Mouse (Mus musculus) neural tube, embryonic 13.5 days (tissue): ENCODE measurements around the gene Hlf. TPM values are rescaled to one million over a fixed set of nuclear protein-coding genes. Genes with fewer than 3 reads are reported as not detected.

ENCODE experiments used
- ATAC-seq: fragments of 200-750 bp; cut with Nextera tagmentation; 2 replicates; pipeline ENCODE4 v1.8.0; 2017; ENCODE audit warnings: low read depth, mild to moderate bottlenecking, moderate TSS enrichment, moderate library complexity
- H3K27ac ChIP-seq: fragments of 300-500 bp; sonication (generic); replicated peaks from 2 replicates; pipeline ENCODE4 v1.5.1; 2015; ENCODE audit warnings: moderate library complexity, mild to moderate bottlenecking, inconsistent platforms
- H3K27me3 ChIP-seq: fragments of 300-500 bp; sonication (generic); 2 replicates; pipeline ENCODE4 v1.6.1; 2015; ENCODE audit warnings: mild to moderate bottlenecking, inconsistent platforms
- H3K36me3 ChIP-seq: fragments of 300-500 bp; sonication (generic); 2 replicates; pipeline ENCODE4 v1.6.1; 2015; ENCODE audit warnings: mild to moderate bottlenecking, inconsistent platforms
- H3K4me1 ChIP-seq: fragments of 300-500 bp; sonication (generic); replicated peaks from 2 replicates; pipeline ENCODE4 v1.6.1; 2015; ENCODE audit warnings: inconsistent platforms
- H3K4me2 ChIP-seq: fragments of 300-500 bp; sonication (generic); 2 replicates; pipeline ENCODE4 v1.6.1; 2015; ENCODE audit warnings: inconsistent platforms, mild to moderate bottlenecking, moderate library complexity
- H3K4me3 ChIP-seq: fragments of 300-500 bp; sonication (generic); 2 replicates; pipeline ENCODE4 v1.5.1; 2015; ENCODE audit warnings: mild to moderate bottlenecking, inconsistent platforms
- H3K9ac ChIP-seq: fragments of 300-500 bp; sonication (generic); 2 replicates; pipeline ENCODE4 v1.6.1; 2015; ENCODE audit warnings: moderate library complexity, mild to moderate bottlenecking, inconsistent platforms
- H3K9me3 ChIP-seq: fragments of 300-500 bp; sonication (generic); 2 replicates; pipeline ENCODE4 v1.6.1; 2016; ENCODE audit warnings: inconsistent platforms
- WGBS: fragments of 180-500 bp; shearing (Covaris S2); methylation state at CpG from one replicate; pipeline ENCODE4 v1.1.7; 2015; 5-methylcytosine and 5-hydroxymethylcytosine counted together
- polyA plus RNA-seq: library from polyadenylated mRNA; unstranded; fragments of >200 nt; fragmentation: Nextera tagmentation; extraction: Ambion mirVana; gene quantifications from 2 replicates; pipeline ENCODE4 v1.2.1, GENCODE M21; 2015

Hlf gene
- polyA plus RNA-seq, 1 experiment from 2014 or later: 3.3 TPM

- no peak for ATAC-seq
- no peak overlapping the region for H3K4me2 ChIP-seq
- peaks cover 9% of the 10 kb centered on the region for H3K4me1 ChIP-seq
- H3K36me3 ChIP-seq: no peaks in the 10 kb centered on the region
- no peak overlapping the region for H3K27ac ChIP-seq
- no peak overlapping the region for H3K4me3 ChIP-seq
- WGBS: 83% methylated on average over 4 of the region's 4 CpGs
- no peaks in the 10 kb centered on the region for H3K27me3 ChIP-seq
- no peak overlapping the region for H3K9ac ChIP-seq
- no peaks in the 10 kb centered on the region for H3K9me3 ChIP-seq
Measured at GRCm38 (mm10) chr11:90350153-90350512, 40.6 kb downstream of the Hlf start.

GRCm38 (mm10) chr11:90349486-90350152 lies 41.1 kb downstream of the Hlf start:
- no peaks in the 10 kb centered on the region for H3K9me3 ChIP-seq
- no peak for ATAC-seq

GRCm38 (mm10) chr11:90347667-90348459 lies 42.8 kb downstream of the Hlf start:
- 56% methylated on average over 13 of the region's 13 CpGs for WGBS
- H3K9me3 ChIP-seq: no peaks in the 10 kb centered on the region
- no peaks in the 10 kb centered on the region for H3K36me3 ChIP-seq
- no peaks in the 10 kb centered on the region for H3K27me3 ChIP-seq
- ATAC-seq: no peak
- no peak overlapping the region; the same call in 1 of the 2 replicates for H3K4me2 ChIP-seq
- H3K9ac ChIP-seq: no peak overlapping the region
- no peak overlapping the region for H3K4me3 ChIP-seq
- H3K27ac ChIP-seq: no peak overlapping the region
- peaks cover 7% of the 10 kb centered on the region for H3K4me1 ChIP-seq

More at GRCm38 (mm10) chr11:90349486-90350152, 41.1 kb downstream of the Hlf start:
- Histone ChIP-seq H3K27me3 (no peaks in the 10 kb centered on the region), H3K4me3 (no peak overlapping the region), H3K27ac (no peak overlapping the region), H3K36me3 (no peaks in the 10 kb centered on the region), H3K4me1 (peaks cover 7% of the 10 kb centered on the region), H3K4me2 (no peak overlapping the region), H3K9ac (no peak overlapping the region)
- WGBS: 89% methylated on average over 6 of the region's 6 CpGs

- Histone ChIP-seq H3K27me3 (no peaks in the 10 kb centered on the region), H3K9ac (no peak overlapping the region), H3K4me2 (no peak overlapping the region), H3K36me3 (no peaks in the 10 kb centered on the region), H3K4me1 (peaks cover 7% of the 10 kb centered on the region), H3K9me3 (no peaks in the 10 kb centered on the region), H3K27ac (no peak overlapping the region), H3K4me3 (no peak overlapping the region)
- WGBS: 93% methylated on average over 11 of the region's 11 CpGs
- ATAC-seq: no peak
Measured at GRCm38 (mm10) chr11:90345746-90346145, 44.9 kb downstream of the Hlf start.

- Histone ChIP-seq H3K27ac (no peak overlapping the region), H3K4me2 (no peak overlapping the region), H3K4me1 (peaks cover 3% of the 10 kb centered on the region), H3K9me3 (no peaks in the 10 kb centered on the region), H3K36me3 (no peaks in the 10 kb centered on the region), H3K27me3 (no peaks in the 10 kb centered on the region), H3K9ac (no peak overlapping the region), H3K4me3 (no peak overlapping the region)
- WGBS: 93% methylated on average over 5 of the region's 5 CpGs
- no peak for ATAC-seq
Measured at GRCm38 (mm10) chr11:90342858-90343257, 47.8 kb downstream of the Hlf start.

- 83% methylated on average over 5 of the region's 5 CpGs for WGBS
- Histone ChIP-seq H3K4me2 (no peak overlapping the region), H3K9me3 (no peaks in the 10 kb centered on the region), H3K27ac (no peak overlapping the region), H3K36me3 (no peaks in the 10 kb centered on the region), H3K4me3 (no peak overlapping the region), H3K27me3 (no peaks in the 10 kb centered on the region), H3K4me1 (no peaks in the 10 kb centered on the region), H3K9ac (no peak overlapping the region)
- ATAC-seq: no peak
Measured at GRCm38 (mm10) chr11:90342267-90342666, 48.4 kb downstream of the Hlf start.

- ATAC-seq: no peak
- H3K27ac ChIP-seq: no peak overlapping the region
- H3K27me3 ChIP-seq: no peaks in the 10 kb centered on the region
Measured at GRCm38 (mm10) chr11:90340836-90341235, 49.9 kb downstream of the Hlf start.

GRCm38 (mm10) chr11:90334816-90335215 lies 55.9 kb downstream of the Hlf start:
- Histone ChIP-seq H3K36me3 (no peaks in the 10 kb centered on the region), H3K9me3 (no peaks in the 10 kb centered on the region), H3K9ac (no peak overlapping the region), H3K27ac (no peak overlapping the region), H3K4me3 (no peak overlapping the region), H3K27me3 (no peaks in the 10 kb centered on the region), H3K4me1 (no peaks in the 10 kb centered on the region), H3K4me2 (no peak overlapping the region)
- 71% methylated on average over 1 of the region's 1 CpGs for WGBS
- ATAC-seq: no peak

More at GRCm38 (mm10) chr11:90340836-90341235, 49.9 kb downstream of the Hlf start:
- H3K9me3 ChIP-seq: no peaks in the 10 kb centered on the region
- 95% methylated on average over 13 of the region's 13 CpGs for WGBS
- no peaks in the 10 kb centered on the region for H3K4me1 ChIP-seq
- H3K4me3 ChIP-seq: no peak overlapping the region
- no peaks in the 10 kb centered on the region for H3K36me3 ChIP-seq
- H3K9ac ChIP-seq: no peak overlapping the region
- H3K4me2 ChIP-seq: no peak overlapping the region

- no peak for ATAC-seq
- 77% methylated on average over 4 of the region's 4 CpGs for WGBS
- H3K9me3 ChIP-seq: no peaks in the 10 kb centered on the region
Measured at GRCm38 (mm10) chr11:90332737-90333136, 58.0 kb downstream of the Hlf start.

GRCm38 (mm10) chr11:90330202-90330694 lies 60.4 kb downstream of the Hlf start:
- Histone ChIP-seq H3K9me3 (no peaks in the 10 kb centered on the region), H3K9ac (no peak overlapping the region), H3K27me3 (no peaks in the 10 kb centered on the region), H3K36me3 (no peaks in the 10 kb centered on the region), H3K27ac (no peak overlapping the region), H3K4me2 (no peak overlapping the region), H3K4me3 (no peak overlapping the region), H3K4me1 (no peaks in the 10 kb centered on the region)
- no peak for ATAC-seq
- WGBS: 90% methylated on average over 9 of the region's 9 CpGs

More at GRCm38 (mm10) chr11:90332737-90333136, 58.0 kb downstream of the Hlf start:
- Histone ChIP-seq H3K27me3 (no peaks in the 10 kb centered on the region), H3K9ac (no peak overlapping the region), H3K27ac (no peak overlapping the region), H3K4me1 (no peaks in the 10 kb centered on the region), H3K4me3 (no peak overlapping the region), H3K4me2 (no peak overlapping the region), H3K36me3 (no peaks in the 10 kb centered on the region)

GRCm38 (mm10) chr11:90326836-90327235 lies 63.9 kb downstream of the Hlf start:
- no peak overlapping the region for H3K4me2 ChIP-seq
- H3K36me3 ChIP-seq: no peaks in the 10 kb centered on the region
- WGBS: 75% methylated on average over 1 of the region's 1 CpGs
- no peak overlapping the region for H3K27ac ChIP-seq
- H3K4me3 ChIP-seq: no peak overlapping the region
- no peak for ATAC-seq
- no peaks in the 10 kb centered on the region for H3K27me3 ChIP-seq
- no peaks in the 10 kb centered on the region for H3K9me3 ChIP-seq
- no peak overlapping the region for H3K9ac ChIP-seq
- H3K4me1 ChIP-seq: no peaks in the 10 kb centered on the region

GRCm38 (mm10) chr11:90326146-90326545 lies 64.5 kb downstream of the Hlf start:
- no peaks in the 10 kb centered on the region for H3K27me3 ChIP-seq
- no peak overlapping the region for H3K27ac ChIP-seq
- no peaks in the 10 kb centered on the region for H3K36me3 ChIP-seq
- 94% methylated on average over 5 of the region's 5 CpGs for WGBS
- H3K4me1 ChIP-seq: no peaks in the 10 kb centered on the region
- H3K9ac ChIP-seq: no peak overlapping the region
- H3K9me3 ChIP-seq: no peaks in the 10 kb centered on the region
- ATAC-seq: no peak
- H3K4me3 ChIP-seq: no peak overlapping the region
- H3K4me2 ChIP-seq: no peak overlapping the region
